Mouse (Mus musculus) kidney, adult 2 months (tissue): Measurements from ENCODE around the gene Gosr1.

Experiments used
- CTCF ChIP-seq: fragments of 200-500 bp; conservative IDR thresholded peaks from 2 replicates; pipeline ENCODE4 v1.5.1; 2011; ENCODE audit warnings: low read depth, mild to moderate bottlenecking, control low read depth, low read length, moderate library complexity, mixed read lengths; ENCODE audit not compliant: insufficient read depth, insufficient read length
- POLR2A ChIP-seq: fragments of 200-500 bp; IDR thresholded peaks from one replicate; pipeline ENCODE4 v1.6.1; 2011; ENCODE audit warnings: low read depth, low read length, control low read depth

DNA sequence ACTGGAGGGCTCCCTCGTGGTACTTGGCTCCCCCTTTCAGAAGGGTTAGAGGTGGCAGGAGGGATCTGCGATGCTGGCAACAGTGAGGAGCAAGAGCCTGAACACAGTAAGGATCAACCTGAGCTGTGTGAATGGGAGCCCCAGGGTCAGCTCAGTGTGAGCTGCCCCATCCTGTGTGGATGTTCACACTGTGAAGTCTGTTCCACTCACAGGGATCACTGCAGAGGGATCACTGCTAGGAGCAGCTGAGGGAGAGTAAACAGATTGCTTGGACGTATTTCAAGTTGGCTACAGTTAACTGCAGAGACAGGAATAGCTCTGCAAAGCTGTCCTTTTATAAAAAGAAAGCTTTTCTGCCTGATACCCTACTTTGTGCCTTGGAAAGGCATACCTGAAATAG, 46.1 kb upstream of the Gosr1 start:
- no peak for TF ChIP-seq POLR2A
- no peak for TF ChIP-seq CTCF
